Mouse (Mus musculus): ENCODE data around the gene Chrm4.

Gene Chrm4

GRCm38 (mm10) chr2:91926949-91927348 is at the start of gene Chrm4:
Gene Chrm4 (plus strand): TSS chr2:91927249.
- no peak for DNase-seq (ENCODE audit: low read depth, low spot score)

- no peak for DNase-seq (ENCODE audit: low read depth, low spot score)
Observed at GRCm38 (mm10) chr2:91878387-91879180, 48.5 kb upstream of the Chrm4 start.

- DNase-seq (ENCODE audit: low read depth, low spot score) = no peak
Observed at GRCm38 (mm10) chr2:91883961-91884360, 43.1 kb upstream of the Chrm4 start.

- DNase-seq (ENCODE audit: low read depth, low spot score) = no peak
Observed at GRCm38 (mm10) chr2:91884616-91885015, 42.4 kb upstream of the Chrm4 start.

- DNase-seq (ENCODE audit: low read depth, low spot score) = no peak
Observed at GRCm38 (mm10) chr2:91894716-91895115, 32.3 kb upstream of the Chrm4 start.

DNA sequence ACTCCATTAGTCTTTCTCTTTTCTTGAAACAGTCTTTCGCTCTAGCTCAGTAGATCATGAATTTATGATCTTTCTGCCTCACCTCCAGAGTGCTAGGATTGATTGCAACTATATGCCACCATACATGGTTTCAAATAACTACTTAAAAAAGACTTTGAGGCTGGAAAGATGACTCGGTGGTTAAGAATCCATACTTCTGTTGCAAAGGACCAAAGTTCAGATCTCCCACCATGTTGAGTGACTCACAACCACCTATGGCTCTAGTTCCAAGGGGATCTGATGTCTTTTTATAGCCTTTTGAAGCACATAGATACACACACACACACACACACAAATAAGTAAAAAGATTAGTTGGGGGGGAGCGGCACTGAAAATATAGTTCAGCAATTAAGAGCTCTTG is 31.6 kb upstream of the Chrm4 start:
- DNase-seq (ENCODE audit: low read depth, low spot score) = no peak

DNA sequence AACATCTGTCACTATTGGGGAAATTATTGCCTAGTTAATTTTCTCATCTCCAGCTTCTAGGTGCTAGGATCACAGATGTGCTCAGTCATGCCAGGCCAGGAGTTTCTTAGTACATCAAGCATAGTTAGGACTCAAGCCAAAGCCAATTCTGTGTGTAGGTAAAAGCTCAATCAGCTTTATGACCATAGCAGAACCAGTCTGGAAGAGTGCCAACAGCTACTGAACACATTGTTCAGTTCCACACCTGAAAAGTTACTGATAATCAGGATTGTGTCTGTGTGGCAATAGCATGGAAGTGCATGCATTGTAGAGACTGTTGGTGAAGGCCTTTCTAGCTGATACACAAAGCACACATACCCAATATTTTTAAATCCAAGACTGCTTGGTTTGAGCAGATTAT is 29.1 kb upstream of the Chrm4 start:
- DNase-seq (ENCODE audit: low read depth, low spot score) = no peak

DNA sequence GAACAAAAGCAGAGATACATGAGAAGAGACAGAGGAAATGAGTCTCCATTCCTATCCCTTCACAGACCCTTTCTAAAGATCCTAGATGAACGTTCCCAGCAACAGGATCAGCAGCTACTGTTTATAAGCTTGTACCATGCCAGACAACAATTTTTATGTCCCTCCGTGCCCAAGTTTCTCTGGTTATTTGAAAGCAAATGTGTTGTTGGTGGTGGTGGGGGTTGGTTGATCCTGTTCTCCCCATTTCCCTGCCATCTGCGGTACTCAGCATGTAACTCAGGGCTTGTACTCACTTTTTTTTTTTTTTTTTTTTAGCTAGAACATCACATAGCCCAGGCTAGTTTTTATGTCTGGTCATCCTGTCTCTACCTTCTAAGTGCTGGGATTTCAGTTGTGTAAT is 27.9 kb upstream of the Chrm4 start:
- DNase-seq (ENCODE audit: low read depth, low spot score) = no peak

- DNase-seq (ENCODE audit: low read depth, low spot score) = no peak
Observed at GRCm38 (mm10) chr2:91900431-91900830, 26.6 kb upstream of the Chrm4 start.

- no peak for DNase-seq (ENCODE audit: low read depth, low spot score)
Observed at GRCm38 (mm10) chr2:91902336-91902735, 24.7 kb upstream of the Chrm4 start.

DNA sequence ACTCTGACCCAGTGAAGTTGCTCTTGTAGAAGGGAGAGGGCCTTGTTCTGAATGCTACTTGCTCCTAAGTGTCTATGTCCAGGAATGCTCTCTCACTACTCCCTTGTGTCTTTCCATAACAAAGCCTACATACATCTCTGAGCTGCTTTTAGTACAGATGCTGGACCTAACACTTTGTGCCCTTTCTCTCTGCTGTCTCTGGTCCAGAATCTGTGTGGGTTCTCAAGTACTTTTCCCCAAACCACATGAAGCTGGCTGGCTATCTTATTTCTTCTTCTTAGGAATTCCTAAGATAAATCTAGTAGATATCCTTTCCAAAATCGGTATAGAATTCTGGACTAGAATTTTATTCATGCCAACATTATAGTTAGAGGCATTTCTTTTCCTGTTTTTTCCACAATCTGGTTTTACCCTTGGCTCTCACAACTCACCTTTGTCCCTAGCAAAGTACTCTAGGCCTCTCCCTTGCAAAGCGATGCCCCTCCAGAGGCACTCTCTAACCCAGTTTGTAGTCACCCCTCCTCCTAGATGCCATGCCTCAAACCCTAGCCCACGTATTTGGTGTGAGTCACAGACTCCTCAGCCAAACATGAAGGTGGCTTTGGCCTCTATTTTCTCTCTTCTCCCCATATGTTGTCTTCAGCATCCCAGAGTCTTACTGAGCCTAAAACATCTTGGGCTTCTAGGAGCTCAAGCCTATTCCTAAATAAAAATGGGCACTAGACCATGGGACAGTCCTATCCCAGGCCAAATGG is 23.7 kb upstream of the Chrm4 start:
- DNase-seq (ENCODE audit: low read depth, low spot score) = no peak

GRCm38 (mm10) chr2:91904618-91905307 is 22.3 kb upstream of the Chrm4 start:
- DNase-seq (ENCODE audit: low read depth, low spot score) = no peak

DNA sequence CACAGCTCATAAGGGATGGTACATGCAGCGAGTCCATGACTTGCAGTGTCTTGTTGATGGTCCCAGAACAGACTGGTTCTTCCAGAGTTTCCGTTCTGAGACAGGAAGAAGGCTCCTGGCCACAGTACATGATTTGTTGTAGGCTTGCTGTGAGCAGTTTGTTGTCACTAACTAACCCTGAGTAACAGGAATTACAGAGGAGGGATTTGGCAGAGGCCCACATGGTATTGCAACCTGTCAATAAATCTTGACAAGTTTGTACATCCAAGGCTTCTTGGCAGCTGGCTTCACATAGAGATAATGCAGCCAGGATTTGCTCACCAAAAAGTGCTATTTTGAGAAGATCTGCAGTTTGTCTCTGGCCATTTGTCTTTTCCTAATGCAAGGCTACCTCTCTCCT is 20.9 kb upstream of the Chrm4 start:
- DNase-seq (ENCODE audit: low read depth, low spot score) = no peak

DNA sequence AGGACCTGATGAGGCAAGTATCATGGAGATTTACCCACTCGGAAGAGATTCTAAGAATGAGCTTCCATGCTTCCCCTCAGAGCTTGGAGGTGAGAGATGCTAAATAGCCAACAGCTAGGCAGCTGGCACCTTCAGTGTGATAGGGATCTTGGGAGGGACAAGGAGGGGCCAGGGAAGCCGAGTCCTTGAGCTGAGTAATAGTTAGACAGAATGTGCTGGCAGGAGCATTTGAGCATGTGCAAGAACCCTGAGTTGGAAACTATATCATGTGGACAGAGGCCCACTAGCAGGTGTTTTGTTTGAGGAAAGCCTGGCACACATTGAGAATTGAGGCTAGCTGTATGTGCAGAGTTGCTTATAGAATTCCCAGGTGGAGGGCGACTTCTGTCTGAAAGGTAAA is 14.4 kb upstream of the Chrm4 start:
- DNase-seq (ENCODE audit: low read depth, low spot score) = no peak

- DNase-seq (ENCODE audit: low read depth, low spot score) = no peak
Observed at GRCm38 (mm10) chr2:91913328-91914110, 13.5 kb upstream of the Chrm4 start.

DNA sequence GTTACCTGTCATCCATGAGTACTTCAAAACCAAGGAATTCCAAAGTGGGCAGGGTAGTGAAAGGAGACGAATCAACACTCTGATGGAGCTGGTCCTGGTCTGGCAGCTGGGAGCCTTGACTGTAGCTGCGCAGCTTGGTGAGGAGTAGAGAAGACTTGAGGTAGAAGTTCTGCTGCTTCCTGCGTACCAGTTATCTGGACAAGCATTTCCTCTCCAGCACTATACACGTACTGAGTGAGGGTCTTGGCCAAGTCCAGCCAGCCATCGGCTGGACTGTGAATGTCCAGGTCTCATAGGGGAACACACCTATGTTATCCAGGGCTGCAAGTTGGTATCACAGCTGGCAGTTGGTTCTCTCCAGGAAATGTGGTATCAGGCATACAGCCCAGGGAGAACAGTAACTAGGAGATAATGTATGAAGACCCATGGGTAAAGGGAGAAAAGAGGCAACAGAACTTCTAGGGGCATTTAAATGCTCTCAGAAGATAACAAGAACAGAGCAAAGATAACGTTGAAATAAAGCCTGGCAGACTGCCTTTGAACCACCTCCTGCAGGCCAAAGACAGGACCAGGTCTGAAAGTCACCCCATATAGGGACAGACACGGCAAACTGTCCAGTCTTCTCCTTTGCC is 10.6 kb upstream of the Chrm4 start:
- DNase-seq (ENCODE audit: low read depth, low spot score) = no peak

GRCm38 (mm10) chr2:91917096-91917495 is 10.0 kb upstream of the Chrm4 start:
- no peak for DNase-seq (ENCODE audit: low read depth, low spot score)

GRCm38 (mm10) chr2:91920130-91920529 is 6.9 kb upstream of the Chrm4 start:
- no peak for DNase-seq (ENCODE audit: low read depth, low spot score)

DNA sequence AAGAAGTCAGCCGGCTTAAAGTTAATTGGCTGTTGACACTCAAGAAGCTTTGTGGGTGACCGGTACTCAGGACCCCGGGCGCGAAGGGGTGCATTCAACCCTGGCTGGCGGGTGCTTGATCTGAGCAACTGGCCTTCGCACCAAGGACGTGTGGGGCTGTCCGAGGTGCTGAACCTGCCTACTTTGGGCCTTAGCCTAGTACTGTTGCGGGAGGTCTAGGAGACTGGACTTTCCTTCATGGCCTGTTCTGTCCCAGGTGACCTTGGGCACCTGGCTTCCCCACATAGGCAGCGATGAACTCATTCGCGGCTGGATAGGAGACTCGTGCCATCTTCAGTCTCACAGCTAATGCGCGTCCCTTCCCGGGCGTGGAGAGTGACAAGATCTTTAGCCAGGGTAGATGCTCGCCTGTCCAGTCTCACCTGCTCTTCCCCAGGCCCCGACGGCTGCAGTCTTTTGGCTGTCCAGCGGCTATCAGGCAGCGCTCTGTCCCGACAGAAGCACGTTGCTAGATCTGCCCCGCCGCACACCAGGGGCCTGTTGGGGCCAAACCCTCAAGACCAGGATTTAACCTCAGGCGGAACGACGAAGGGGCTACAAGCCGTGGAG is 5.8 kb upstream of the Chrm4 start:
- no peak for DNase-seq (ENCODE audit: low read depth, low spot score)

DNA sequence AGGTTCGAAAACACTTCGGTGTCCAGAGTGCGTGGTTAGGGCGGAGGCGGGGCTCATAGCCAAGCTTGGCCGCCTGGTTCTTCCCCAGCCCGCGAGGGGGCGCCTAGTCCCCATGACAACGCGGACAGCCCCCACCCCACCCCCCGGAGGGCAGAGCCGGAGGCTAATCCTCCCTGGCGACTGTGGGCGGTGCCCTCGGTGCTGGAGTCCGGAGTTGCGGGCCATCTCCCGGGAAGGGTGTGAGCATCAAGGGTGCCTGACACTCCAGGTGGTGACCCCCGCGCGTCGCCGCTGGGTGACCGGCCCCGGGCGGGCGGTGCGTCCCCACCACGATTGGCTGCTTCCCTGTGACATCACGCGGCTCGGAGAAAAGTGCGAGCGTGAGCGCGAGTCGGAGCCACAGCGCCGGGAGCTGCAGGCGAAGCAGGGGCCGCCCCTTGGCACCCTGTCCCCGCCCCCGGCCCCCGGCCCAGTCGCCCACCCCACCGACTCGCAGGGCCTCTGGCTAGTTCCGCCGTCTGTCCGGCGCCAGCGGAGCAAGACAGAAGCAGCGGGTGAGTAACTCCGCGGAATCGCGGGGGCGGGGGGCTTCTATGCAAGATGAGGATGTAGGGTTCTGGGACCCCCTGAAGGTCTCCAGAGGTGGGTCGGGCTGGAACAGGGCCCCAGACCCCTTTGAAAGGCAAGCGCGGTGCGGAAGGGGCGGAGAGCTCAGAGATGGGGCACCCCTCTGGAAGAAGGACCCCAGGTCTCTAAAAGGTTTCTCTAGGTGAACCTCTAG is 5.1 kb upstream of the Chrm4 start:
- DNase-seq (ENCODE audit: low read depth, low spot score) = peak; percentile 68

Measured in retina, adult 2 months (tissue).